Mouse (Mus musculus) kidney, adult 2 months (tissue): ENCODE data around the gene Spdef. TPM values are rescaled to one million over a fixed set of nuclear protein-coding genes. Genes with fewer than 3 reads are reported as not detected.

Experiments
- DNase-seq: peaks from one replicate; pipeline ENCODE4 v3.0.0; 2021
- H3K27ac ChIP-seq: fragments of 200-500 bp; 2 replicates; pipeline ENCODE4 v1.5.1; 2012; ENCODE audit warnings: low read depth, low read length, control low read depth, inconsistent platforms; ENCODE audit not compliant: insufficient read depth
- H3K27me3 ChIP-seq: fragments of 200-500 bp; replicated peaks from 2 replicates; pipeline ENCODE4 v1.6.1; 2012; ENCODE audit warnings: mild to moderate bottlenecking, moderate library complexity, low read length, inconsistent platforms; ENCODE audit not compliant: control insufficient read depth, insufficient read depth
- H3K36me3 ChIP-seq: fragments of 200-500 bp; 2 replicates; pipeline ENCODE4 v1.6.1; 2012; ENCODE audit warnings: mild to moderate bottlenecking, moderate library complexity, low read length, inconsistent platforms; ENCODE audit not compliant: control insufficient read depth, insufficient read depth
- H3K4me1 ChIP-seq: fragments of 200-500 bp; 2 replicates; pipeline ENCODE4 v1.6.1; 2011; ENCODE audit warnings: low read length; ENCODE audit not compliant: control insufficient read depth, insufficient read depth
- H3K4me3 ChIP-seq: fragments of 200-500 bp; 2 replicates; pipeline ENCODE4 v1.5.1; 2011; ENCODE audit warnings: mild to moderate bottlenecking, low read depth, low read length, control low read depth; ENCODE audit not compliant: insufficient read depth
- CTCF ChIP-seq: fragments of 200-500 bp; conservative IDR thresholded peaks from 2 replicates; pipeline ENCODE4 v1.5.1; 2011; ENCODE audit warnings: low read depth, mild to moderate bottlenecking, control low read depth, low read length, moderate library complexity, mixed read lengths; ENCODE audit not compliant: insufficient read depth, insufficient read length
- POLR2A ChIP-seq: fragments of 200-500 bp; IDR thresholded peaks from one replicate; pipeline ENCODE4 v1.6.1; 2011; ENCODE audit warnings: low read depth, low read length, control low read depth
- WGBS: fragments of 180-500 bp; shearing (Covaris S2); methylation state at CpG from one replicate; pipeline ENCODE4 v1.1.7; 2018; 5-methylcytosine and 5-hydroxymethylcytosine counted together
- polyA plus RNA-seq: library from polyadenylated mRNA; depleted of rRNA; stranded (reverse); fragments of >200 nt; gene quantifications from 2 replicates; pipeline ENCODE4 v1.2.3, GENCODE M21; 2012

Gene Spdef
- polyA plus RNA-seq, 1 experiment: 0.09 TPM

DNA sequence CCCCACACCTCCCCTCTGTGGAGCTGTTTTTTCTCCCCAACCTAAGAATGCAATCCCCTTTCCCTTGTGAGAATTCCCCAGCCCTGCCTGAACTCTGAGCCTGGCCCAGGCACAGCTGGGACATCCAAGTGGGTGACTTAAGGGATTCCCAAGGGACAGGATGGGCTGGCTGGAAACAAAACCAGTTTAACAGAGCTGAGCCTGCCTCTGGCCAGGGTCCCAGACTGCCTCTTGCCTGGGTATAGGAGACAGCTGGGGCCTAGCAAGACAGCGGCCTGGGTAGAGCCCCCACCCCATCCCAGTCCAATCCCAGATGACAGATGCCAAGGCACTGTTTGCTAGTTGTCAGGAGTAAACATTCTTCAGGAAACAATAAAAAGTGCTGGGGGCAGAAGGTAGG, 15.9 kb downstream of the Spdef start:
- H3K36me3 ChIP-seq: no peaks in the 10 kb centered on the region
- no peaks in the 10 kb centered on the region for H3K27me3 ChIP-seq
- peak; percentile 27 for DNase-seq
- no peak overlapping the region for H3K4me3 ChIP-seq
- H3K4me1 ChIP-seq: no peaks in the 10 kb centered on the region
- TF ChIP-seq POLR2A (no peak), CTCF (no peak)
- H3K27ac ChIP-seq: no peak overlapping the region
- 82% methylated on average over 1 of the region's 1 CpGs for WGBS

DNA sequence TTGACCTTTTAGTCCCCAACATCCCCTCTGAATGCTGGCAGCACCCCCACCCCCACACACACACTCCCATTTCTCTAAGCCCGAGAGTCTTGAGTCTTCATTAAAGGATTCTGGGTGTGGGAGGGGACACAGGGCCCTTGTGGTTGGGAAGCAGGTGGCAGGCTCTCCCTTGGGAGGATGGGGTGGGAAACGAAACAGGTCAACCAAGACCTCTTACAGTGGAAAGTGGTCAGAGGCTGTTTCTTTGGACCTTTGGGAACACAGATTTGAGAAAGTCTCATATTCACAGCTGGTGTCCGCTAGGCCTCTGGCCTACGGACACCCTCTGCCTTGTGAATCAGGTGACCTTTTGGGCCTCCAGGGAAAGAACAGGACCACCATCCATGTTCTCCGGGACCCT, 19.1 kb downstream of the Spdef start:
- no peaks in the 10 kb centered on the region for H3K4me1 ChIP-seq
- DNase-seq: no peak
- TF ChIP-seq POLR2A: no peak
- no peak for TF ChIP-seq CTCF
- H3K4me3 ChIP-seq: no peak overlapping the region
- H3K27ac ChIP-seq: no peak overlapping the region
- H3K27me3 ChIP-seq: no peaks in the 10 kb centered on the region
- WGBS: 84% methylated on average over 5 of the region's 5 CpGs
- no peaks in the 10 kb centered on the region for H3K36me3 ChIP-seq

DNA sequence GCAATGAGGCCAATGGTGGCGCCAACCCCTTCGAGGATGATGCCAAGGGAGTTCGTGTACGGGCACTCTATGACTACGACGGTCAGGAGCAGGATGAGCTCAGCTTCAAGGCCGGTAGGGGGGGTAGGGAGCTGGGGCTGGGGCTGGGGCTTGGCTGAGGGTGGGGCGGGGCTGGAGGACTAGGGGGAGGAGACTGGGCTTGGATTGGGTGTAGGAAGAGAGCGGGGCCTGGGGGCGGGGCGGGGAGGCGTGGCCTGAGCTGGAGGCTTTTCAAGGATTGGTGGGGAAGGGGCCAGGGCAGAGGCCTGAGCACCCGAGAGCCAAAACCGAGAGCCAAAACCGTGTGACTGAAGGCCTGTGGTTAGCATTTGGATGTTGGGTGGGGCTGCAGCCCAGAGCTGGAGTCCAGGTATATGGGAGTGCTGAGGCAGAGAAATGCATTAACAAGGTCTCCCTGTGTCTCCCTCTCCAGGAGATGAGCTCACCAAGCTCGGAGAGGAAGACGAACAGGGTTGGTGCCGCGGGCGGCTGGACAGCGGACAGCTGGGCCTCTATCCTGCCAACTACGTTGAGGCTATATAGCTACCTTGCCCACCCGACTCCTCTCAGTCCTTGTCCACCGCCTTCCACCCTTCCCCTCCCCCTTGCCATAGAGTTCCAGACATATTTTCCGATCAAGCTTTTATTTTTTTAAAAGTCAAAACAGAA, 20.6 kb downstream of the Spdef start:
- Histone ChIP-seq H3K27me3 (no peaks in the 10 kb centered on the region), H3K4me1 (no peaks in the 10 kb centered on the region), H3K4me3 (peak overlapping the region; percentile 16; the same call in 1 of the 2 replicates), H3K36me3 (no peaks in the 10 kb centered on the region), H3K27ac (no peak overlapping the region)
- TF ChIP-seq POLR2A (no peak), CTCF (0 out of 2 replicates have a peak, but pooled peaks have one; percentile 5)
- peak; percentile 53 for DNase-seq
- 7% methylated on average over 24 of the region's 25 CpGs for WGBS

DNA sequence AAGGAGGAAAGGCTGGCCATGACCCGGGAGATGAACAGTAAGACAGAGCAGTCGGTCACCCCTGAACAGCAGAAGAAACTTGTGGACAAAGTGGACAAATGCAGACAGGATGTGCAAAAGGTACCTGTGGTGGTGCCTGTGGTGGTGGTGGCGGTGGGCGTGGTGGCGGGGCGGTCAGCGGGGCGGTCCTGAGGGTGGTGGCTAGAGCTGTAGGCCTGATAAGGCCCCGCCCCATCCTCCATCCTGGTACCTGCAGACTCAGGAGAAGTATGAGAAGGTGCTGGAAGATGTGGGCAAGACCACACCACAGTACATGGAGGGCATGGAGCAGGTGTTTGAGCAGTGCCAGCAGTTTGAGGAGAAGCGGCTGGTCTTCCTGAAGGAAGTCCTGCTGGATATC, 23.1 kb downstream of the Spdef start:
- TF ChIP-seq POLR2A: no peak
- no peak for TF ChIP-seq CTCF
- Histone ChIP-seq H3K36me3 (no peaks in the 10 kb centered on the region), H3K4me1 (no peaks in the 10 kb centered on the region), H3K4me3 (no peak overlapping the region), H3K27ac (no peak overlapping the region), H3K27me3 (no peaks in the 10 kb centered on the region)
- 60% methylated on average over 10 of the region's 10 CpGs for WGBS
- no peak for DNase-seq

DNA sequence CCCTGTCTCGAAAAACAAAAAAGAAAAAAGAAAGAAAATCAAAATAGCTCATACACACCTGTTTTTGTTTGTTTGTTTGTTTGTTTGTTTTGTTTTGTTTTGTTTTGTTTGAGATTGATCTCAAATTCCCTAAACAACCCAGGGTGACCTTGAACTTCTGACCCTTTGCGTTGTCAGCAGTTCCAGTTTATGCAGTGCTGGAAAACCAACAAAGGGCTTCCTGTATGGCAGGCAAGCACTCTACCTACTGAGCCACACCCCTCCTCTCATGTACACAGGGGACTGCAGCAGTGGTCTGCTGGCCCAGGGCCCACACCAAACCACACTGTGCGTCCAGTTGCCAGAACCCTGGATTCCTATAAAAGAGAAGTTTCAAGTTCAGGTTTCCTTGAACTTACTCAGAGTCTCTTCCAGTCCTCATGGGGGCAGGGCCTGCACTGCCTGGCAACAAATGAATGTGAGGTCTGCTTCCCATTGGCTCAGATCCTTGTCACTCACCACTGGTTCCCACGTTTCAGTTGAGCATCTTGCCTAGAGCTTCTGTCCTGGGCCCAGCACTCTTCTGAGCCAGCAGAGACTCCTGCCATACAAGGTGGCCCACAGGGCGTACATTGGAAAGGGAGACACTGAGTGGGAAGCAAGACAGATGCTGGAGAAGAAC, 24.7 kb downstream of the Spdef start:
- no peaks in the 10 kb centered on the region for H3K4me1 ChIP-seq
- H3K4me3 ChIP-seq: no peak overlapping the region
- no peaks in the 10 kb centered on the region for H3K27me3 ChIP-seq
- 70% methylated on average over 5 of the region's 5 CpGs for WGBS
- peak; percentile 30 for DNase-seq
- TF ChIP-seq POLR2A (no peak), CTCF (no peak)
- no peak overlapping the region for H3K27ac ChIP-seq
- no peaks in the 10 kb centered on the region for H3K36me3 ChIP-seq

DNA sequence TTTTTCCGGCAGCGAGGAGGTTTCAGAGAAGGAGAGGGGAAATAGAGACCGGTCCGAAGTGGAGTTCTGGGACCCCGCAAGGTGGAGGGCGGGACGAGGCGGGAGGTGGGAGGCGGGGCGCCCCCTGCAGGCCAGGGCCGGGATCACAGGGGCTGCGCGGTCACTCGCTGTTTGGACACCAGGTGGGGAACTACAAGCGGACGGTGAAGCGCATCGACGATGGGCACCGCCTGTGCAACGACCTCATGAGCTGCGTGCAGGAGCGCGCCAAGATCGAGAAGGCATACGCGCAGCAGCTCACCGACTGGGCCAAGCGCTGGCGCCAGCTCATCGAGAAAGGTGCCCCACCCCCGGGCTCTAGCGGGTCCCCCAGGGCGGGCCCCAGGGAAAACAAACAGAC, 26.2 kb downstream of the Spdef start:
- peak; percentile 45 for DNase-seq
- no peaks in the 10 kb centered on the region for H3K4me1 ChIP-seq
- no peaks in the 10 kb centered on the region for H3K27me3 ChIP-seq
- no peaks in the 10 kb centered on the region for H3K36me3 ChIP-seq
- WGBS: 1% methylated on average over 34 of the region's 34 CpGs
- TF ChIP-seq POLR2A: no peak
- peak; percentile 73 for TF ChIP-seq CTCF
- no peak overlapping the region for H3K27ac ChIP-seq
- peak overlapping the region; percentile 35; the same call in 1 of the 2 replicates for H3K4me3 ChIP-seq

DNA sequence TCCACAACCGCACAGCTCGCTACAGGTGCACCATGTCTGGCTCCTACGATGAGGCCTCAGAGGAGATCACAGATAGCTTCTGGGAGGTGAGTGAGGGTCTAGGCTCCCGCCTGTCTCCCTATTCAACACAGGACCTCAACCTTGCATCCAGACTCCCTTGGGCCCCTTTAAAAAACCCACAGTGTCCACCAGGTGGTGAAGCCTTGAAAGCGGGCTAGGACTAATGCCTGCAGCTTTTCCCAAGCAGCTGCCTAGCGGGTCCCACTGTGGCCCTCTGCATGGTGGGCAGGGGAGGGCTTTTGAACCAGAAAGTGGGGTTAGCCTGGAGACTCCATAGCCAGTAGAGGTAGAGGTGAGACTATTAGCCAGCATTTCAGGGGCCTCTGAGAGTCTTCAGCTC, 26.9 kb downstream of the Spdef start:
- Histone ChIP-seq H3K4me1 (no peaks in the 10 kb centered on the region), H3K27ac (no peak overlapping the region), H3K4me3 (no peak overlapping the region), H3K36me3 (no peaks in the 10 kb centered on the region), H3K27me3 (no peaks in the 10 kb centered on the region)
- 90% methylated on average over 6 of the region's 6 CpGs for WGBS
- TF ChIP-seq CTCF: no peak
- TF ChIP-seq POLR2A: no peak
- DNase-seq: no peak
